Mouse (Mus musculus): ENCODE data around the gene Mgp. TPM values are rescaled to one million over a fixed set of nuclear protein-coding genes. Genes with fewer than 3 reads are reported as not detected.

Mgp gene
- polyA plus RNA-seq, 1 experiment from 2014 or later, result 14.1 TPM

DNA sequence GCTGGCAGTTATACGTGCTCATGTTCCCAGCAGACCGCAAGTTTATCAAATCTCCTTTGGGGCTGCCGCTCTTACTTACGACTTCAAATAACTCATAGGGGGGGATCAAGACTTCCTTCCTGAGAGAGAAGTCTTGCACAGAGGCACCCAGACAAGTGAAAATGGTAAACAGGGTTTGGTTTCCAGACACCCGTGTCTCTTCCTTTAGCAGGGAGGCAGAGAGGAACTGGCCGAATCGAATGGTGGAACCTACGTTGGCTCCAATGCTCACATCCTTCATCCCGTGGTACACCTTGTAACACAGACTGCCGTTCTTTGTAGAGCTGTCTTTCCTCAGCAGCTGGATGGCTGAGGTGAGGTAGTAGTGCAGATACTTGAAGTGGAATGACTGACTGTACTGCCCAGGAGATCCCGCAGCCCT lies 21.3 kb downstream of the Mgp start:
- DNase-seq (ENCODE audit: low spot score) (no peak), ATAC-seq (ENCODE audit: insufficient number of reproducible peaks, low FRiP score, low TSS enrichment, low read depth) (no peak)
- H3K27me3 ChIP-seq (ENCODE audit: control insufficient read depth, insufficient read depth, low read length), result no peaks in the 10 kb centered on the region
- no peak overlapping the region for H3K4me2 ChIP-seq (ENCODE audit: low read depth, severe bottlenecking)
- H3K4me1 ChIP-seq (ENCODE audit: control insufficient read depth, insufficient read depth, low read length), result peaks cover 8% of the 10 kb centered on the region; the same call in 1 of the 2 replicates
- no peaks in the 10 kb centered on the region for H3K36me3 ChIP-seq (ENCODE audit: control insufficient read depth, insufficient read depth, low read length)
- no peak overlapping the region for H3K27ac ChIP-seq (replicated peaks; ENCODE audit: low read depth, low read length)
- H3K9me3 ChIP-seq (ENCODE audit: control insufficient read depth, low read length), result no peaks in the 10 kb centered on the region
- 88% methylated on average over 11 of the region's 11 CpGs for WGBS
- no peak overlapping the region for H3K9ac ChIP-seq (ENCODE audit: low read length)
- H3K4me3 ChIP-seq (ENCODE audit: low read depth, low read length), result no peak overlapping the region

DNA sequence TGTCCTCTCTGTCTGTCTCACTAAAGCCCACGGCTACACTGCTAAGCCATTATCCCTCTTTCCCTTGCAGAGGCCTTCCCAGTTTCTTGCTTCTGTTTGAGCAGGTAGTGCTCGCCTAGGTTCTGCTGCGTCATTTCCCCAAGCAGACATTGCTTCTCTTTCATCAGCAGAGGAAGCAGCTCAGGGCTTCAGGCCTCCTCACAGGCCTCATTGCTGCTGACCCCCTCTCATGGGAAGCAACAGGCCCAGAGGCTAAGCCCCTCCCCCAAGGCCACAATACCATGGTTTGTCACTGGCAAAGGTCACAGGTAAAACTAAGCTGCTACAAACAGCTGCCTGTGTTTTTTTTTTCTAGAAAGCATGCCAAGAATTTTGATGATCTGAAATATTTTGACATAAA lies 22.9 kb downstream of the Mgp start:
- ATAC-seq (ENCODE audit: insufficient number of reproducible peaks, low FRiP score, low TSS enrichment, low read depth), result no peak
- H3K36me3 ChIP-seq (ENCODE audit: control insufficient read depth, insufficient read depth, low read length), result no peaks in the 10 kb centered on the region
- H3K4me2 ChIP-seq (ENCODE audit: low read depth, severe bottlenecking), result no peak overlapping the region
- DNase-seq (ENCODE audit: low spot score), result peak; percentile 56
- no peak overlapping the region for H3K4me3 ChIP-seq (ENCODE audit: low read depth, low read length)
- H3K27me3 ChIP-seq (ENCODE audit: control insufficient read depth, insufficient read depth, low read length), result no peaks in the 10 kb centered on the region
- H3K9ac ChIP-seq (ENCODE audit: low read length), result 0 out of 2 replicates have a peak overlapping the region, but pooled peaks have one; percentile 22
- H3K4me1 ChIP-seq (ENCODE audit: control insufficient read depth, insufficient read depth, low read length), result peaks cover 8% of the 10 kb centered on the region; the same call in 1 of the 2 replicates
- no peaks in the 10 kb centered on the region for H3K9me3 ChIP-seq (ENCODE audit: control insufficient read depth, low read length)
- 49% methylated on average over 3 of the region's 3 CpGs for WGBS
- H3K27ac ChIP-seq (replicated peaks; ENCODE audit: low read depth, low read length), result no peak overlapping the region; the same call in 1 of the 2 replicates

DNA sequence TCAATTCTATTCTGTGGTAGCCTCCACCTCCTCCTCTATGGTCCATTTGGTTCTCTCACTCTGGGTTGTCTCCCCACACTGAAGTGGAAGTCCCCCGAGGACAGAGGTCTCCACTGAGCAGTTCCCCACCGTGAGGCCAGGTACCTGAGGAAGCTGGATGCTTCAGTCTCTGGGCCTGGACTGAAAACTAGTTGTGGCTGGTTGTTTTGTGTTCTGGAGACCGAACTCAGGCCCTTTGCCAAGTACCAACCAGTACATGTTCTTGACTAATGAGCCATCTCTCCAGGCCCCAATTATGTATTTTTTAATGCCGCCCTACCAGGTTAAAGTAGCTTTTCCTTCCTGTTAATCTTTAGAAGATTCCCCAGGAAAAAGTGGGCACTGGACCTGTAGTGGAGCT lies 23.3 kb downstream of the Mgp start:
- Histone ChIP-seq H3K27ac (replicated peaks; ENCODE audit: low read depth, low read length) (no peak overlapping the region; the same call in 1 of the 2 replicates), H3K36me3 (ENCODE audit: control insufficient read depth, insufficient read depth, low read length) (no peaks in the 10 kb centered on the region), H3K4me3 (ENCODE audit: low read depth, low read length) (no peak overlapping the region), H3K27me3 (ENCODE audit: control insufficient read depth, insufficient read depth, low read length) (no peaks in the 10 kb centered on the region), H3K4me2 (ENCODE audit: low read depth, severe bottlenecking) (no peak overlapping the region), H3K4me1 (ENCODE audit: control insufficient read depth, insufficient read depth, low read length) (peaks cover 8% of the 10 kb centered on the region; the same call in 1 of the 2 replicates), H3K9ac (ENCODE audit: low read length) (no peak overlapping the region), H3K9me3 (ENCODE audit: control insufficient read depth, low read length) (no peaks in the 10 kb centered on the region)
- WGBS, result 82% methylated on average over 4 of the region's 4 CpGs
- no peak for DNase-seq (ENCODE audit: low spot score)
- ATAC-seq (ENCODE audit: insufficient number of reproducible peaks, low FRiP score, low TSS enrichment, low read depth), result no peak

DNA sequence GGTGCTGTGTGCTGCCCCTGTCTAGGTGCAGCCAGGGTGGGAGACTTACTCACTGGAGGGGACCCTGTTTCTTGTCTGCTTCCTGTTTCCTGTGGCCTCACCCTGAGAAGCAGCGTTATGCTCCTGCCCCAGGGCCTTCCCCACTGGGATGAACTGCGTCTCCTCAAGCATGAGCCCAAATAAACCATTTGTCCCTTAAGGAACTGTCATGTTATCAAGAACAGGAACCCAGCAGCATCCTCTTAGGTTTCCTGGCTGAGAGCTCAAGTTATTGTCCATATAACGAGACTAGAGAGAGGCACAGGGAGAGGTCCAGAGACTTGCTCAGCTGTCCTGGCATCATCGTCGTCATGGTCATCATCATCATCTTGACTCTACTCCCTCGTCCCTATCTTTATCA lies 25.4 kb downstream of the Mgp start:
- H3K4me1 ChIP-seq (ENCODE audit: control insufficient read depth, insufficient read depth, low read length), result peaks cover 5% of the 10 kb centered on the region; the same call in 1 of the 2 replicates
- H3K4me3 ChIP-seq (ENCODE audit: low read depth, low read length), result no peak overlapping the region
- H3K9me3 ChIP-seq (ENCODE audit: control insufficient read depth, low read length), result no peaks in the 10 kb centered on the region
- H3K4me2 ChIP-seq (ENCODE audit: low read depth, severe bottlenecking), result no peak overlapping the region
- DNase-seq (ENCODE audit: low spot score), result no peak
- H3K27ac ChIP-seq (replicated peaks; ENCODE audit: low read depth, low read length), result no peak overlapping the region
- H3K36me3 ChIP-seq (ENCODE audit: control insufficient read depth, insufficient read depth, low read length), result no peaks in the 10 kb centered on the region
- no peaks in the 10 kb centered on the region for H3K27me3 ChIP-seq (ENCODE audit: control insufficient read depth, insufficient read depth, low read length)
- 72% methylated on average over 6 of the region's 6 CpGs for WGBS
- ATAC-seq (ENCODE audit: insufficient number of reproducible peaks, low FRiP score, low TSS enrichment, low read depth), result no peak
- no peak overlapping the region for H3K9ac ChIP-seq (ENCODE audit: low read length)

DNA sequence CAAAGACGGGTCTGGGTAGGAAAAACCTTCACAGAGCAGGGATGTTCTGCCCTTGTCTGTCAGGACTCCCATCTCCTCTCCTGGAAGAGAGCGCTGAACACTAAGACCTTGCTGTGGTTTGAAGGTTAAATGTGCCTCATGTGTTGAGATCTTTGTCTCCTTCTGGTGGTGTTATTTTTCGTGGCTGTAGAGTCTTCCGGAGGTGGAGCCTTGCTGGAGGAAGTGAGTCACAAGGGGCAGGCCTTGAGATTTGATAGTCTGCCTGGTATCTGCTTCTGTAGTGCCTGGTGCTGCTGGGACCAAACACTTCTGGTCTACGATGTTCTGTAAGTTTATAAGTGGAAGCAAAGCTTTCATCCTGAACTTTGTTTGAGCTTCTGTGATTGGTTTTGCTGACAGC lies 26.7 kb downstream of the Mgp start:
- Histone ChIP-seq H3K9me3 (ENCODE audit: control insufficient read depth, low read length) (no peaks in the 10 kb centered on the region), H3K9ac (ENCODE audit: low read length) (no peak overlapping the region), H3K27ac (replicated peaks; ENCODE audit: low read depth, low read length) (no peak overlapping the region), H3K4me1 (ENCODE audit: control insufficient read depth, insufficient read depth, low read length) (peaks cover 5% of the 10 kb centered on the region; the same call in 1 of the 2 replicates), H3K27me3 (ENCODE audit: control insufficient read depth, insufficient read depth, low read length) (no peaks in the 10 kb centered on the region), H3K4me3 (ENCODE audit: low read depth, low read length) (no peak overlapping the region), H3K36me3 (ENCODE audit: control insufficient read depth, insufficient read depth, low read length) (no peaks in the 10 kb centered on the region), H3K4me2 (ENCODE audit: low read depth, severe bottlenecking) (no peak overlapping the region)
- no peak for ATAC-seq (ENCODE audit: insufficient number of reproducible peaks, low FRiP score, low TSS enrichment, low read depth)
- 89% methylated on average over 5 of the region's 5 CpGs for whole genome bisulfite sequencing
- DNase-seq (ENCODE audit: low spot score), result no peak

DNA sequence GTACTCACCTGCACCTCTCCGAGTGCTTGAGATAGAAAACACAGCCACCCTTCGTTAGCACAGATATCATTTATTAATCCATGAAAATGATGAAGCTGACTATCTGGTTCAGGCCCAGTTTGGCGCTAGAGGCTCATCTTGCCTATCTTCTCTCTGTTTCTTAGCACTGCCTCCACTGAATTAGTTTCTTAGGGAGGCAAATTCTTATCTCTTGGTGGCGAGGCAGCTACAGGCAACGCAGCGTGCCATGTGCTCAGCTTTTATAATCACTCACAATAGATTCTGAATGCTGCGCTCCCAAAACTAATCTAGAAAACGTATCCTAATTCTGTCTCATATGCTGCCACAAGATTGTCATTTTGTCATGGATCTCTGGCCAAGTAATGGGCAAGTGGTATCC lies 27.2 kb downstream of the Mgp start:
- ATAC-seq (ENCODE audit: insufficient number of reproducible peaks, low FRiP score, low TSS enrichment, low read depth) (no peak), DNase-seq (ENCODE audit: low spot score) (no peak)
- Histone ChIP-seq H3K4me3 (ENCODE audit: low read depth, low read length) (no peak overlapping the region), H3K27ac (replicated peaks; ENCODE audit: low read depth, low read length) (no peak overlapping the region), H3K4me2 (ENCODE audit: low read depth, severe bottlenecking) (no peak overlapping the region), H3K27me3 (ENCODE audit: control insufficient read depth, insufficient read depth, low read length) (no peaks in the 10 kb centered on the region), H3K9ac (ENCODE audit: low read length) (no peak overlapping the region), H3K9me3 (ENCODE audit: control insufficient read depth, low read length) (no peaks in the 10 kb centered on the region), H3K36me3 (ENCODE audit: control insufficient read depth, insufficient read depth, low read length) (no peaks in the 10 kb centered on the region), H3K4me1 (ENCODE audit: control insufficient read depth, insufficient read depth, low read length) (peaks cover 5% of the 10 kb centered on the region; the same call in 1 of the 2 replicates)
- WGBS, result 89% methylated on average over 8 of the region's 8 CpGs

DNA sequence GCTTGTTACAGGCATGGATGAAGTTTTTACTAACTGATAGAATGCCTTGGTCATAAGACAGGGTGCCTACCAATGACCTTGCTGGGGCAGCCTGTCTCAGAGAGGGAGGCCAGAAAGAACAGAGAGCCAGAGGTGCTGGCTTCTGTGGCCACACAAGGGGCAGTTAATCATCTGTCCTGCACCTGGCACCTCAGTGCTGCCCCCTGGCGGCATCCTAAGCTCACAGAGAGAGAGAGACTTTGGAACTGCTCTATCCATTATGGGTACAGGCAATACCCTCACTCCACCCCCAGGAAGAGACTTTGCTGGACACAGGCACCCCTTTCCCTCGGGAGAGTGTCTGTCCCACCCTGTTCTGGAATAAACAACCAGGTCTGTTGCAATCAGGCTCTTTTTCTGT lies 27.8 kb downstream of the Mgp start:
- no peak overlapping the region for H3K9ac ChIP-seq (ENCODE audit: low read length)
- H3K4me3 ChIP-seq (ENCODE audit: low read depth, low read length), result no peak overlapping the region
- no peak overlapping the region for H3K27ac ChIP-seq (replicated peaks; ENCODE audit: low read depth, low read length)
- DNase-seq (ENCODE audit: low spot score) (peak; percentile 68), ATAC-seq (ENCODE audit: insufficient number of reproducible peaks, low FRiP score, low TSS enrichment, low read depth) (no peak)
- H3K27me3 ChIP-seq (ENCODE audit: control insufficient read depth, insufficient read depth, low read length), result no peaks in the 10 kb centered on the region
- H3K4me2 ChIP-seq (ENCODE audit: low read depth, severe bottlenecking), result no peak overlapping the region
- H3K9me3 ChIP-seq (ENCODE audit: control insufficient read depth, low read length), result no peaks in the 10 kb centered on the region
- 32% methylated on average over 2 of the region's 2 CpGs for WGBS
- H3K4me1 ChIP-seq (ENCODE audit: control insufficient read depth, insufficient read depth, low read length), result peaks cover 4% of the 10 kb centered on the region; the same call in 1 of the 2 replicates
- no peaks in the 10 kb centered on the region for H3K36me3 ChIP-seq (ENCODE audit: control insufficient read depth, insufficient read depth, low read length)

DNA sequence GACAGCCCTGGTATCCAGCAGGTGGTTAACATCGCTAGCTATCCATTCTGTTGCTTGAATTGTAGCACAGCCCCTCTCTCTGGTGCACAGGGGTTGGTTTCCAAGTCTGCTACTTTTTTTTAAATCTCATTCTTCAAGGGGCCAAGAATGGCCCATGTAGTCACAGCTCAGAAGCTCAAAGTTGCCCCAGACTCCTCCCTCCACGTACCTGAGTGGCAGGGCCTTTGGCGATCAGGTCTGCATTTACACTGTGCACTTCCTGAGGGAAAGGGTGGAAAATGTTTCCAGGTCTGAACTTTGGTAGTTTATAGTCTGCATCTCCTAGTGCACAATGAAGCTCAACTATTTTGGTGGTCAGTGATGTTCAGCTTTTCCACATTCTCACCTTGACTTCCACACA lies 28.4 kb downstream of the Mgp start:
- H3K9ac ChIP-seq (ENCODE audit: low read length), result no peak overlapping the region
- H3K27me3 ChIP-seq (ENCODE audit: control insufficient read depth, insufficient read depth, low read length), result no peaks in the 10 kb centered on the region
- DNase-seq (ENCODE audit: low spot score) (no peak), ATAC-seq (ENCODE audit: insufficient number of reproducible peaks, low FRiP score, low TSS enrichment, low read depth) (no peak)
- no peaks in the 10 kb centered on the region for H3K9me3 ChIP-seq (ENCODE audit: control insufficient read depth, low read length)
- H3K27ac ChIP-seq (replicated peaks; ENCODE audit: low read depth, low read length), result no peak overlapping the region
- H3K4me3 ChIP-seq (ENCODE audit: low read depth, low read length), result no peak overlapping the region
- no peaks in the 10 kb centered on the region for H3K36me3 ChIP-seq (ENCODE audit: control insufficient read depth, insufficient read depth, low read length)
- 89% methylated on average over 3 of the region's 3 CpGs for WGBS
- H3K4me1 ChIP-seq (ENCODE audit: control insufficient read depth, insufficient read depth, low read length), result no peaks in the 10 kb centered on the region; the same call in 1 of the 2 replicates
- H3K4me2 ChIP-seq (ENCODE audit: low read depth, severe bottlenecking), result no peak overlapping the region

All from limb, embryonic 11.5 days (tissue).